Mouse (Mus musculus): ENCODE results near the gene Nlgn3.
"Not testable (repeated sequence)": the region's sequence is repeated elsewhere in the genome, so short reads cannot be mapped to it uniquely, and the experiment has no call there.

Gene Nlgn3

DNA sequence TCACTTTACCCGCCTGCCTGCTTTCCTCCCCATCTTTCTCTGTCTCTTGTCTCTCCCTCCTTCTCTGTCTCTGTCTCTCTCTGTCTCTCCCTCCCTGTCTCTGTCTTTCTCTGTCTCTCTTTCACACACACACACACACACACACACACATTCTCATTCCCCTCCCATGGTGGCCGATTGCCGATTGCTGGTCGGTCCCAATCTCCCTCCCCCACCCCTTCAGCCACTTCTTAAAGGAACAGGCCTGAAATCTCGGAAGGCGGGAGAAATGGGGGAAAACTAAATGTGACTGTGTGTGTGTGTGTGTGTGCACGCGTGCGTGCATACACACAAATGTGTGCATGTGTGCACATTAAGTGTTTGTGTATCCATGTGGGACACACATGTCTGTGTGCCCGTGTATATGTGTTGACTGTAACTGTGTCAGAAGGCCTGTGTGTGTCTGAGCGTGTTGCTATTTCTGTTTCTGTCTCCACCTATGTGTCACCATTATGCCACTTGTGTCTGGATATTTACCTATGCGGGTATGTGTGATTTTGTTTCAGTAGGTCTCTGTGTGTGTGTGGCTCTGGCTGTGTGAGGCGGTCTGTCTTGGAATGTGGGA is 1.6 kb downstream of the Nlgn3 start:
- DNase-seq (ENCODE audit: low spot score) = no peak

DNA sequence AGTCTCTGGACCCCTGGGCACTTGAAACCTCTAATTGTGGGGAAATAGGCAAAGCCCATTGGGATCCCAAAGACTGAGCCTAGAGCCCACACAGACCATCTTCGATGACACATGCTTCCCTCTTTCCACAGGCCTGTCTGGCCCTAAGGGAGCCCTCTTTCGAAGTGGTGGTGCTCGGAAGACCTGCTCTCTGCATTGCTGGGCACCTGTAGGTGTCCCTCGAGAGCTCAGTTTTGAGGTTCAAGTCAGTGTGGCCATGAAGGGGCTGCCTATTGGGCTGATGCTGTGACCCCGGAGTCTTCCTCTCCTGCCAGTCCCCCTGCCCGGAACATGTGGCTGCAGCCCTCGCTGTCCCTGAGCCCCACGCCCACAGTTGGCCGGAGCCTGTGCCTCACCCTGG is 2.7 kb downstream of the Nlgn3 start:
- no peak for DNase-seq (ENCODE audit: low spot score)

DNA sequence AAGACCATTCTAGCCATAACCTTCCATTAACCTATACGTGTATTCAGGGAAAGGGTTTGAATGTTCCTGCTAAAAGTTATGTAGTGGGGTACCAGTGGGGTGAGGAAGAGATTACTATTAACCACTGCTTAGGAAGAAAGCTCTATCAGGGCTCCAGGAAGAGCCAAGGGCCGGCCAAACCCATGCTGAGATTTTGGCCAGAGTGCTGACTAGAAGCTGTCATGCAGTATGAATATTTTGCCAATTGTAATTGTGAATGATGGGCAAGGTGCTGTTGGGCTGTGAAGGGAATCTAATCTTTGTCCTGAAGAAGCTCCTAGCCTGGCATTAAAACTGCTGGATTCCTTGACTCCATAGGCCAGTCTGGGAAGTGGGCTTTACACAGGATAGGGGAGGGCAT is 5.7 kb downstream of the Nlgn3 start:
- no peak for DNase-seq (ENCODE audit: low spot score)

DNA sequence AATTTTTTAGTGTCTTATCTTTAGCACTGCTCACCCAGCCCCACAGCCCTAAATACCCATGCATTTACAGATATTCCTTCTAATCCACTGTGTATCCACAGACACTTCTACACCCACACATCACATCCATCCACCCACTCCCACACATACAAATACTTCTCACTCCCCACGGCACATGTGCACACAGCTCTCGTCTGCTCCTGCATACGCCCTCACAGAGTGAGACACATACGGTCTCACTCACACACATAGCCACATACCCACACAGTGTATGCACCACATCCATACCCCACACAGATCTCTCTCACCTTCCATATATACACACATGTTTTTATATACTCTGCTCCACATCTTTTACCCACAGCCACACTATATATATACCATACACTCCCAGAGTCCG is 10.3 kb downstream of the Nlgn3 start:
- DNase-seq (ENCODE audit: low spot score) = no peak

DNA sequence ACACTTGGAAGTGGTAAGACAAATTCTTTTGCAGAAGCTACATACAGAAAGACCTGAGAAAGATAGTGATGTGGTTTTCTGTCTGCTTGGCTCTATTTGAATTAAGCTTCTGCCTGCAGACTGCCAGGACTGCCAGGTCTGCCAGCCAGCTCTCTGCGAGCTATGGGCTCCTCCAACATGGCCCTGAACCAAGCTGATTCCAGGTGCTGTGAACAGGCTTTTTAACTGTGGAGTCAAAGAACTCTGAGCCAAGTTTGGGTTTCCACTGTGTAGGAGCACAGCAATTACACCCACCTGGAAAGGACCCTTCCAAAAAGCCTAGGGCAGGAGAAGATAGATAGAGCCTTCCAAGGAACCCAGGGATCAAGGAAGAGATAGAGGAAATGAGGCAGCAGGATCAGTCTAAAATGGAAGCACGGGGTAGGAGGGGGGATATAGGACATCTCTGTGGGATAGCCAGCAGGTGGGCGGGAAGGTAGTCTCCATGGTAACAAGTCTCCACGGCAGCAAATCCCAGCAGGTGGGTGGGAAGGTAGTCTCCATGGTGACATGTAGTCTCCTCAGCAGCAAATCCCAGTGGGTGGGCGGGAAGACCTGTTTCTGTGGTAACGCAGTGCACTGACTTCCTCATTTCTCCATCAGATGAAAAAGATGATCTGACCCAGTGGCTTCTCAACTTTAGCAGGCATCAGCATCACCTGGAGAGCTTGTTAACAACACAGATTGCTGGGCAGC is 14.8 kb downstream of the Nlgn3 start:
- DNase-seq (ENCODE audit: low spot score) = no peak

DNA sequence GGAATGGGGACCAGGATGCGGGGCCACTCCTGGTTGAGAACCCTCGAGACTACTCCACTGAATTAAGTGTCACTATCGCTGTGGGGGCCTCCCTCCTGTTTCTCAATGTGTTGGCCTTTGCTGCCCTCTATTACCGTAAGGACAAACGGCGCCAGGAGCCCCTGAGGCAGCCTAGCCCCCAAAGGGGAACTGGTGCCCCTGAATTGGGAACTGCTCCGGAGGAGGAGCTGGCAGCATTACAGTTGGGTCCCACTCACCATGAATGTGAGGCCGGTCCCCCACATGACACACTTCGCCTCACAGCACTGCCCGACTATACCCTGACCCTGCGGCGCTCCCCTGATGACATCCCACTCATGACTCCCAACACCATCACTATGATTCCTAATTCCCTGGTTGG is 20.8 kb downstream of the Nlgn3 start:
- DNase-seq (ENCODE audit: low spot score) = no peak

DNA sequence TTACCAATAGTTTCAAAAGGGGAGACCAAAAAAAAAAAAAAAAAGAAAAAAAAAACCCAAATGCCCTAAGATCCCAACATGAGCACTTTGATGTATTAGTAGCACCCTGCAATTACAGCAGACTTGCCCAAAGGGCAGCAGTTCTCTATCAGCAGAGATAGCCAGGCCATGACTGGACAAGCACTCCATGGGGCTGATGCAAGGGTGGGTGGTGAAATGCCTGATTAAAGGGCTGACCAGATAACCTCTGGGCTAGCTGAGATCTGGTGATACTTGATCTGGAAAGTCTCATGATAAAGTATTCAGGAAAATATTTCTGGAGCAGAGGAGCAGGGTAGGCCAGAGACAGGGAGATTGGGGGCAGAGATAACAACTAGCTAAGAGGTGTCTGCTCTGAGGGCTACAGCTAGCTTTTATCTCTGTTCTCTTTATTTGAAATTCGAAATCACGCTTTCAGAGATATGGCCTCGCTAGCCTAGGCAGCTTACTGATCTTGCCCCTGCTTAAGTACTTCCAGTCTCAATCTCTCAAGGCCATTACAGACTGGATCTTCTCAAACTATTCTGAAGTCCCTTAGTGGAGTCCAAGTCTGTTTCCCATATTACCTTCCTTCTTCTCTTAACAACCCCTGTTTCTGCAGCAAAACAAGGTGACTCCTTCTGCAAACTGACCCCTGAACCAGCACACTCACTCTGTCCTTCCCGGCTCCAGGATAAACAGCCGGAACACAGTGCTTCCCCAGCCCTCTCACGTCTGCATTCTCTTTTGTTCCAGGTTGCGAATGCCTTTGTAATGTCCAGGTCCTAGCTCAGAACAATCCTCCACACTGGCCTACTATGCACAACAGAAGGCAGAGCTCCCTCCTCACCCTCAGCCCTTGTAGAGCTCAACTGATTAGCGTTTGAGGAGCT is 27.3 kb downstream of the Nlgn3 start:
- peak; percentile 51 for DNase-seq (ENCODE audit: low spot score)

DNA sequence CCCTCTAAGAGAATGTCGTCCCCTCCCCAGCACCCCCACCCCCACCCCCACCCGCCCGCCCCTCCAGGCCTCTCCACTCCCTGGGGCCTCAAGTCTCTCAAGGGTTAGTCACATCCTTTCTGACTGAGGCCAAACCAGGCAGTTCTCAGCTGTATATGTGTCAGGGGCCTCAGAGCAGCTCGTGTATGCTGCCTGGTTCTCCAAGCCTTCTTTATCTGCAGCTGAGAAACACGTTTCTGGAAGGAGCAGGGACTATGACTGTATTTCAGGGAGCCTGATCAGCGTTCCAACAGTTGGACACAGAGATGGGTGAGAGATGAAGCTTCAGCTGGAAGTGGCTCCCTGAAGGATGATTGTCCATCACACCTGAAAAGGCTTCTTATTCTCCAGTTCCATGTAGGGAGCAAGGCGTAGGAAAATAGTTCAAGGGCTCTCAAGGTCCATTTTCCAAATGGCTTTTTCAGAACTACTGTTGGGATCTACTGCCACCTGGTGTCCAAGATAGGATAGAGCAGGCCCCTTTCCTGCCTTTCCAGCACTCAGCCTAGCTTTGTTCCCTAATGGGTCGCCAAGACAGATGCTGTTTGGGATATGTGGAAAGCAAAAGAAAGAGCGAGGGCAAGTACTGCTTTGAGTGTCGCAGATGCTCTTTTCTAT is 30.5 kb downstream of the Nlgn3 start:
- DNase-seq (ENCODE audit: low spot score) = peak; percentile 58

DNA sequence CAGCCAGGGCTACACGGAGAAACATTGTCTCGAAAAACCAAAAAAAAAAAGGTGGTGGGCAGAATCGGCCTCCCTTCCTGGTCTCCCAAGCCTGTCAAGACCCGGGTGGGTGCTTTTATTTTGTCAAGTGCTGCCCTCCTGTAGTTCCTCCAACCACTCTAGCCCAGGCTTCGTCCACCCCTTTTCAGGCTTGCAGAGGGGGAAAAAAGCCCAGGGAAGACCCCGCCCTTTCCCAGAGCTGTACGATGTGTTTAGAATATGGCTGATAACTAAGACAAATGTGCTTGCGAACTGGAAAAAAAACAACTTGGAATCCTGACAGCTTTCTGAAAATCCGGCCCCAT is 33.0 kb downstream of the Nlgn3 start:
- no peak for DNase-seq (ENCODE audit: low spot score)

DNA sequence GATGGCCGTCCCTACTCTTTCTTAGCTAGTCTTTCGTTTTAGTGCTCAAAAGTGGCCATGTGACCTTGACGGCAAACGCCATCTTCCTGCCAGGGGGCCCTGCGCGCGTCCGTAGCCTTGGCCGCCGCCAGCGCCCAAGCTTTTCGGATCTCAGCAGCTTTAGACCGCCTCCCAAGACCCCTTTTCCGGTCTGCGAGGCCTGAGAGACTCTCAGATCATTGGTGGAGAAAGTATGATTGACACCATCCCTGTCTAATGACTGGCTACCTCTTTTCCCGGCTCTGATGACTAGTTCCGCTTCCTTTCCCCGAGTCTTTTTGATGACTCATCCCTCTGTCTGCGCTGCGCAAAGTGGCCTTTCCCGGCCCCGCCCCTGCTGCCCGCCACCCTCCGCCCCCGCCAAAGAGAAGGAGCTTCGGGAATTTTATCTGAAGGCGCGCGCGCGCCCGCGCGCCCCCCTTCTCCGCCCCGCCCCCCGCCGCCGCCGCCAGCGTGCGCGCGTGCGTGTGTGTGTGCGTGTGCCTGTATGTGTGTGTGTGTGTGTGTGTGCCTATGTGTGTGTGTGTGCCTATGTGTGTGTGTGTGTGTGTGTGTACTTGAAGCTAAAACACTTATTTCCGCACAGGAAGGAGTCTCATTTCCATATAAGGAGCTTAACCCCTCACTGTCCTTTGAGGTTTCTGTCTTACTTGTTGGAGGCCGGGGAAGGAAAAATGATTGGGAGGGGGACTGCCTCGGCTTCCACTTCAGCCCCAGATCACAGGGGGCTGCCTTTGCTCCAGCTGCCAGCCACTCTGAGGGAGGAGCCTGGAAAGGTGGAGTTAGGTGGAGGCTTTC is 33.6 kb downstream of the Nlgn3 start:
- peak; percentile 93 for DNase-seq (ENCODE audit: low spot score)

DNA sequence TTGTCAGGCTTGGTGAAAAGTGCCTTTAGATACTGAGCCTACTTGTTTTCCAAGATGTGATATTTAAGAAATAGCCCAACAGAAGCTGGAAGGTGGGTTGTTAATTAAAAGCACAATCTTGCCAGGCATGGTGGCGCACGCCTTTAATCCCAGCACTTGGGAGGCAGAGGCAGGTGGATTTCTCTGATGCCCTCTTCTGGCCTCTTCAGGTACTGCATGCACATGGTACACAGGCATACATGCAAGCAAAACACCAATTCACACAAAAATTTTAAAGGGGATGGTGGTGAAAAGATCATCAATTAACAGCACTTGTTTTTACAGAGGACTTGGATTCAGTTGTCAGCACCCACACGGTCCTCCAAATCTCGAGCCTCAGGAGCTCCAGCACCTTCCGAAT is 35.6 kb downstream of the Nlgn3 start:
- DNase-seq (ENCODE audit: low spot score) = no peak

DNA sequence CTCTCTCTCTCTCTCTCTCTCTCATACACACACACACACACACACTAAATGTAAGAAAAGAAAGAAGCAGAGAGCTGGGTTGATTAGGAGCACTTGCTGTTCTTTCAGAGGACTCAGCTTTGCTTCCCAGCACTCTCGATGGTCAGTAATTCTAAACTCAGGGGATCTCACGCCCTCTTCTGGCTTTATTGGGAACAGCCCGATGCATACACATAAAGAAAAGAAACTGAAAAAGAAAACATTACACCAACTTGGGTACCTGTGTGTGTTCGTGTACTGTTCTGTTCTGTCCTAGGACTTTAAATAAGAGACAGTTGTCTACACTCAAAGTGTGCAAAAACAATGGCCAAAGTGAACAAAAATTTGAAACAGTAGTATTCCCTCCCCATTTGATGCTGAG is 39.7 kb downstream of the Nlgn3 start:
- no peak for DNase-seq (ENCODE audit: low spot score)

DNA sequence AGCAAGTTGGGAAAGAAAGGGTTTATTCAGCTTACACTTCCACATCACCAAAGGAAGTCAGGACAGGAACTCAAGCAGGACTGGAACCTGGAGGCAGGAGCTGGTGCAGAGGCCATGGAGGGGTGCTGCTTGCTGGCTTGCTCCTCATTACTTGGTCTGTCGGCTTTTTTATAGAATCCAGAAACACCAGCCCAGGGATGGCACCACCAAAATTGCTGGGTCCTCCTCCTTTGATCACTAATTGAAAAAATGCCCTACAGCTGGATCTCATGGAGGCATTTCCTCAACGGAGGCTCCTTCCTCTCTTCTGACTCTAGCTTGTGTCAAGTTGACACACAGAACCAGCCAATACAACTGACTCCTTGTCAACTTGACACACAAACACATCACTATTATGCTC is 43.9 kb downstream of the Nlgn3 start:
- not testable (repeated sequence) for DNase-seq (ENCODE audit: low spot score)

DNA sequence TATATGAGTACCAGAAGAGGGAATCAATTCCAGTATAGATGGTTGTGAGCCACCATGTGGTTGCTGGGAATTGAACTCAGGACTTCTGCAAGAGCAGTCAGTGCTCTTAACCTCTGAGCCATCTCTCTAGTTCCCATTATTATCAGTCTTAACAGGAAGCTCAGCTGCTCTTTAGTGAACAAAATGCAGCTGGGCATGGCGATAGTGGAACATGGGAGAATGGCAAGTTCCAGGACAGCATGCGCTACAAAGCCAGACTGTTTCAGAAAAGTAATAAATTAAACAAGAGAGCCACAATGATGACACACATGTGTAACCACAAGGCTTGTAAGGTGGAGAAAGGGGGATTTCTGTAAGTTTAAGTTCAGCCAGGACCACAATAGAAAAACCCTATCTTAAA is 46.5 kb downstream of the Nlgn3 start:
- no peak for DNase-seq (ENCODE audit: low spot score)

DNA sequence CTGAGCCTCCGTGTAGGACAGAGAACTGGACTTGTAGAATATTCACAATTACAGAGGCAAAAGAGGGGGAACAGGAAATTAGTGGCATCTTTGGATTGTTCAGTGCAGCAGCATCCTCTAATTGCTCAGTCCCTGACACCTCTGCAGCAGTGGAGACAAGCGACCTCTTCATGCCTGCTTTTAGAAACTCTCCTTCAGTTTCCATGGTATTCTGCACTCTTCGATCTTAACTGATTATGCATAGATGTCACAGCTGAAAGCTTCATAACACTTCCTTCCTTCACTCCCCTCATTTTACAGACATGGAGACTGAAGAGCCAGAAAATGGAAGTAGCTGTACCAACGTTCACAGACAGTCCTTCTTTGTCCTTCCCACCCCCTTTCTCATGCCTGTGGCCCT is 47.5 kb downstream of the Nlgn3 start:
- DNase-seq (ENCODE audit: low spot score) = no peak

DNA sequence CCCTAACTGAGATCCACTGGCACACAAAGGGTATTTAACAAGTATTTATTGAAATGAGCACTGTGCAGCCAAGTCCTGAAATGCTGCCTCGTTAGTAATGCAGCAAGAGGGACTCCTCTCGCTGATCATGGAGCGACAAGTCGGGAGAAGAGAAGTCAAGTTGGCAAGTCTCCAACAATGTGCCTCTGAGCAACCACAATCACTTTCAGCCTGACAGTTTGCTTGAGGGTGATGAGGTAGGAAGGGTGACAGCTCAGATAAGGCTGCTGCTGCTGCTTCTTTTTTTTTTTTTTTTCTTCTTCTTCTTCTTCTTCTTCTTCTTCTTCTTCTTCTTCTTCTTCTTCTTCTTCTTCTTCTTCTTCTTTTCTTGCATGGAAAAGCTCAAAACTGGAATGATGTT is 52.2 kb downstream of the Nlgn3 start:
- DNase-seq (ENCODE audit: low spot score) = no peak

DNA sequence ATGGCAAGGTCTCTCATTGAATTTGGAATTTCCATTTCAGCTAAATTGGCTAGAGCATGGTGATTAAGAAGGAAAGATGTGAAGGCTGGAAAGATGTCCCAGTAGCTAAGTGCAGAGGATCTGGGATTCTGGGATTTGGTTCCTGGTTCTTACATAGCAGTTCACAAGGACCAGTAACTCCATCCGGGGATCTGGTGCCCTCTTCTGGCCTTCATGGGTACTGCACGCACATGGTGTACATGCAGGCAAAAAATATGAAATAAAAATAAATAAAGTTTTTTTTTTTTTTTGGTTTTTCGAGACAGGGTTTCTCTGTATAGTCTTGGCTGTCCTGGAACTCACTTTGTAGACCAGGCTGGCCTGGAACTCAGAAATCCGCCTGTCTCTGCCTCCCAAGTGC is 59.9 kb downstream of the Nlgn3 start:
- DNase-seq (ENCODE audit: low spot score) = not testable (repeated sequence)

DNA sequence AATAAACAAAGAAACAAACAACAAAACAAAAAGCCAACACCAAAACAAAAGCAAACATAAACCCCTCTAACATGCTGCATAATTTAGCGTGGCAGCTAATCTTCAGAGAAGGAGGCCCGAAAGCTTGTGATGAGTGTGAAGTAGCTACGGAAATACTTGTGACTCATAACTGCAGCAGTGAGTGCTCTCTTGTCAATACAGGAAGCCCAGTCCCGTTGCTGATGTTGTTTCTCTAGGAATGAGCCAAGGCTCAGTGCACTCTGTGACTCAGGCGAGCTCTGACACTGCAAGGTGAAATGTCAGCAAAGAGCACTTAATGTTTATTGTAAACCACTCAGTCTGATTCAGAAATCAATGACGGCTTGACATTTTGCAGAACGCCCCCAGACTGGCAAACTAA is 70.0 kb downstream of the Nlgn3 start:
- no peak for DNase-seq (ENCODE audit: low spot score)

DNA sequence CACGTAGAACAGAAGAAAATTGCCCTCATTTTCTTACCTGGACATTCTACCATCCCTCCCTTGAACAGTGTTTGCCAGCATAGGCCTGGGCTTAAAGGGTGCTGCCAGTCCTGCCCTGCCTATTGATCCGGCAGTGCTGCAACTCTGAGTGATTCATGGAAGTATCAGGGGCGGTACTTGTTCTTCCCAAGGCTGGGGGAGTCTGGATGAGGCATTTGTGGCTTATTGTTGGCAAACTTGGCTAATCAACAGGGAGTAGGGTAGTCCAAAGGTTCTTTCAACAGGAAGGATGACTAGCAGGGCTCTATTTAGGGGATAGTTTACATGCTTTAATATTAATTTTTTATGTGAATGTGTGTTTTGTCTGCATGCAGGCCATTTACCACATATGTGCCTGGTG is 71.6 kb downstream of the Nlgn3 start:
- no peak for DNase-seq (ENCODE audit: low spot score)

DNA sequence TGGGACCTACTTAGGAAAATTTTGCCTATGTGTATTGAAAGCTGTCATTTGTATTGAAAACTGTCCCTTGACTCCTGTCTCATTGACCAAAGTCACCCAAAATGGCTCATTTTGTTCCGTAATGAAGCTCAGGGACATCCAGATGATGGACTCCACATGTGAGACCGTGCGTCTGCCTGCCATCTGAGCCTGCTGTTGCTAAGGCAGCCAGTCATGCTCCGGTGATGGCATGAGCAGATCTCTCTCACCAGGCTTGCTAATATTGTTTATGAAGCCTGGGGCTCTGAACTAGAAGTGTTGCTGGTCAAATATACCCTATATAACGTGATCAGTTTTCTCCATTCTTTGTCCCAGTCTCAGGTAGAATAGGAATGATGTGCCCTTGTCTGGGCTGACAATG is 74.0 kb downstream of the Nlgn3 start:
- DNase-seq (ENCODE audit: low spot score) = no peak
